Mouse (Mus musculus): ENCODE results near the gene Spsb3. TPM values are rescaled to one million over a fixed set of nuclear protein-coding genes. Genes with fewer than 3 reads are reported as not detected.

Spsb3 gene
- polyA plus RNA-seq, 1 experiment from 2014 or later, result 37.0 TPM

GRCm38 (mm10) chr17:24903767-24904166 lies 17.3 kb downstream of the Spsb3 start:
- Histone ChIP-seq H3K4me1 (replicated peaks; ENCODE audit: control insufficient read depth, insufficient read depth, low read length) (no peaks in the 10 kb centered on the region), H3K36me3 (ENCODE audit: control insufficient read depth, insufficient read depth, low read length) (peaks cover 100% of the 10 kb centered on the region), H3K4me3 (ENCODE audit: low read depth, low read length) (no peak overlapping the region), H3K27ac (ENCODE audit: low read depth) (no peak overlapping the region), H3K9me3 (ENCODE audit: control insufficient read depth, low read length) (no peaks in the 10 kb centered on the region), H3K9ac (ENCODE audit: low read length) (no peak overlapping the region), H3K4me2 (ENCODE audit: low read length) (no peak overlapping the region), H3K27me3 (replicated peaks; ENCODE audit: control insufficient read depth, insufficient read depth, low read length) (no peaks in the 10 kb centered on the region)
- no peak for ATAC-seq (replicated peaks; ENCODE audit: low FRiP score, low TSS enrichment, low read depth)
- no peak for DNase-seq (ENCODE audit: low spot score)
- 89% methylated on average over 9 of the region's 9 CpGs for WGBS

- WGBS, result 95% methylated on average over 2 of the region's 2 CpGs
- no peak overlapping the region for H3K4me2 ChIP-seq (ENCODE audit: low read length)
- H3K36me3 ChIP-seq (ENCODE audit: control insufficient read depth, insufficient read depth, low read length), result peaks cover 100% of the 10 kb centered on the region
- no peaks in the 10 kb centered on the region for H3K4me1 ChIP-seq (replicated peaks; ENCODE audit: control insufficient read depth, insufficient read depth, low read length)
- H3K27ac ChIP-seq (ENCODE audit: low read depth), result no peak overlapping the region
- H3K9ac ChIP-seq (ENCODE audit: low read length), result no peak overlapping the region
- H3K27me3 ChIP-seq (replicated peaks; ENCODE audit: control insufficient read depth, insufficient read depth, low read length), result no peaks in the 10 kb centered on the region
- DNase-seq (ENCODE audit: low spot score) (no peak), ATAC-seq (replicated peaks; ENCODE audit: low FRiP score, low TSS enrichment, low read depth) (no peak)
- H3K4me3 ChIP-seq (ENCODE audit: low read depth, low read length), result no peak overlapping the region
- H3K9me3 ChIP-seq (ENCODE audit: control insufficient read depth, low read length), result no peaks in the 10 kb centered on the region
Measured at GRCm38 (mm10) chr17:24907591-24907990, 21.1 kb downstream of the Spsb3 start.

GRCm38 (mm10) chr17:24913984-24914383 lies 27.5 kb downstream of the Spsb3 start:
- Histone ChIP-seq H3K27me3 (replicated peaks; ENCODE audit: control insufficient read depth, insufficient read depth, low read length) (no peaks in the 10 kb centered on the region), H3K36me3 (ENCODE audit: control insufficient read depth, insufficient read depth, low read length) (peaks cover 98% of the 10 kb centered on the region), H3K9ac (ENCODE audit: low read length) (no peak overlapping the region), H3K4me1 (replicated peaks; ENCODE audit: control insufficient read depth, insufficient read depth, low read length) (no peaks in the 10 kb centered on the region), H3K4me3 (ENCODE audit: low read depth, low read length) (no peak overlapping the region), H3K9me3 (ENCODE audit: control insufficient read depth, low read length) (no peaks in the 10 kb centered on the region), H3K4me2 (ENCODE audit: low read length) (no peak overlapping the region), H3K27ac (ENCODE audit: low read depth) (no peak overlapping the region)
- ATAC-seq (replicated peaks; ENCODE audit: low FRiP score, low TSS enrichment, low read depth), result no peak
- DNase-seq (ENCODE audit: low spot score), result no peak

- ATAC-seq (replicated peaks; ENCODE audit: low FRiP score, low TSS enrichment, low read depth), result no peak
- Histone ChIP-seq H3K9me3 (ENCODE audit: control insufficient read depth, low read length) (no peaks in the 10 kb centered on the region), H3K4me1 (replicated peaks; ENCODE audit: control insufficient read depth, insufficient read depth, low read length) (no peaks in the 10 kb centered on the region), H3K27me3 (replicated peaks; ENCODE audit: control insufficient read depth, insufficient read depth, low read length) (no peaks in the 10 kb centered on the region), H3K4me2 (ENCODE audit: low read length) (no peak overlapping the region), H3K9ac (ENCODE audit: low read length) (no peak overlapping the region), H3K27ac (ENCODE audit: low read depth) (no peak overlapping the region), H3K4me3 (ENCODE audit: low read depth, low read length) (no peak overlapping the region), H3K36me3 (ENCODE audit: control insufficient read depth, insufficient read depth, low read length) (peaks cover 98% of the 10 kb centered on the region)
- 100% methylated on average over 1 of the region's 1 CpGs for WGBS
- no peak for DNase-seq (ENCODE audit: low spot score)
Measured at GRCm38 (mm10) chr17:24923246-24923645, 36.8 kb downstream of the Spsb3 start.

GRCm38 (mm10) chr17:24929506-24929905 lies 43.1 kb downstream of the Spsb3 start:
- no peak overlapping the region for H3K4me2 ChIP-seq (ENCODE audit: low read length)
- H3K9me3 ChIP-seq (ENCODE audit: control insufficient read depth, low read length), result no peaks in the 10 kb centered on the region

GRCm38 (mm10) chr17:24932431-24932830 lies 46.0 kb downstream of the Spsb3 start:
- 91% methylated on average over 4 of the region's 4 CpGs for WGBS
- Histone ChIP-seq H3K9me3 (ENCODE audit: control insufficient read depth, low read length) (no peaks in the 10 kb centered on the region), H3K27me3 (replicated peaks; ENCODE audit: control insufficient read depth, insufficient read depth, low read length) (no peaks in the 10 kb centered on the region), H3K36me3 (ENCODE audit: control insufficient read depth, insufficient read depth, low read length) (peaks cover 10% of the 10 kb centered on the region), H3K4me3 (ENCODE audit: low read depth, low read length) (no peak overlapping the region), H3K4me2 (ENCODE audit: low read length) (no peak overlapping the region), H3K27ac (ENCODE audit: low read depth) (no peak overlapping the region), H3K9ac (ENCODE audit: low read length) (no peak overlapping the region), H3K4me1 (replicated peaks; ENCODE audit: control insufficient read depth, insufficient read depth, low read length) (peaks cover 16% of the 10 kb centered on the region)
- no peak for ATAC-seq (replicated peaks; ENCODE audit: low FRiP score, low TSS enrichment, low read depth)
- no peak for DNase-seq (ENCODE audit: low spot score)

More at GRCm38 (mm10) chr17:24929506-24929905, 43.1 kb downstream of the Spsb3 start:
- ATAC-seq (replicated peaks; ENCODE audit: low FRiP score, low TSS enrichment, low read depth) (no peak), DNase-seq (ENCODE audit: low spot score) (no peak)
- Histone ChIP-seq H3K9ac (ENCODE audit: low read length) (no peak overlapping the region), H3K36me3 (ENCODE audit: control insufficient read depth, insufficient read depth, low read length) (peaks cover 39% of the 10 kb centered on the region), H3K4me1 (replicated peaks; ENCODE audit: control insufficient read depth, insufficient read depth, low read length) (0 out of 2 replicates have a peak, but pooled peaks cover 3% of the 10 kb centered on the region), H3K4me3 (ENCODE audit: low read depth, low read length) (no peak overlapping the region), H3K27ac (ENCODE audit: low read depth) (no peak overlapping the region), H3K27me3 (replicated peaks; ENCODE audit: control insufficient read depth, insufficient read depth, low read length) (no peaks in the 10 kb centered on the region)
- WGBS, result 88% methylated on average over 1 of the region's 1 CpGs

GRCm38 (mm10) chr17:24933163-24933562 lies 46.7 kb downstream of the Spsb3 start:
- Histone ChIP-seq H3K9ac (ENCODE audit: low read length) (no peak overlapping the region), H3K27me3 (replicated peaks; ENCODE audit: control insufficient read depth, insufficient read depth, low read length) (no peaks in the 10 kb centered on the region), H3K9me3 (ENCODE audit: control insufficient read depth, low read length) (no peaks in the 10 kb centered on the region), H3K4me3 (ENCODE audit: low read depth, low read length) (no peak overlapping the region), H3K27ac (ENCODE audit: low read depth) (no peak overlapping the region), H3K4me2 (ENCODE audit: low read length) (no peak overlapping the region), H3K36me3 (ENCODE audit: control insufficient read depth, insufficient read depth, low read length) (peaks cover 4% of the 10 kb centered on the region; the same call in 1 of the 2 replicates), H3K4me1 (replicated peaks; ENCODE audit: control insufficient read depth, insufficient read depth, low read length) (peaks cover 16% of the 10 kb centered on the region)
- ATAC-seq (replicated peaks; ENCODE audit: low FRiP score, low TSS enrichment, low read depth), result no peak
- DNase-seq (ENCODE audit: low spot score), result no peak
- WGBS, result 78% methylated on average over 4 of the region's 4 CpGs

GRCm38 (mm10) chr17:24934926-24935325 lies 48.5 kb downstream of the Spsb3 start:
- Histone ChIP-seq H3K4me1 (replicated peaks; ENCODE audit: control insufficient read depth, insufficient read depth, low read length) (peaks cover 16% of the 10 kb centered on the region), H3K9me3 (ENCODE audit: control insufficient read depth, low read length) (no peaks in the 10 kb centered on the region), H3K27me3 (replicated peaks; ENCODE audit: control insufficient read depth, insufficient read depth, low read length) (no peaks in the 10 kb centered on the region), H3K4me3 (ENCODE audit: low read depth, low read length) (no peak overlapping the region), H3K27ac (ENCODE audit: low read depth) (no peak overlapping the region), H3K9ac (ENCODE audit: low read length) (peak overlapping the region; percentile 62; the same call in 1 of the 2 replicates), H3K4me2 (ENCODE audit: low read length) (peak overlapping the region; percentile 70), H3K36me3 (ENCODE audit: control insufficient read depth, insufficient read depth, low read length) (peaks cover 4% of the 10 kb centered on the region; the same call in 1 of the 2 replicates)
- no peak for ATAC-seq (replicated peaks; ENCODE audit: low FRiP score, low TSS enrichment, low read depth)
- 77% methylated on average over 4 of the region's 4 CpGs for WGBS
- no peak for DNase-seq (ENCODE audit: low spot score)

- peak overlapping the region; percentile 94 for H3K4me3 ChIP-seq (ENCODE audit: low read depth, low read length)
- H3K9me3 ChIP-seq (ENCODE audit: control insufficient read depth, low read length), result no peaks in the 10 kb centered on the region
- H3K36me3 ChIP-seq (ENCODE audit: control insufficient read depth, insufficient read depth, low read length), result peaks cover 4% of the 10 kb centered on the region; the same call in 1 of the 2 replicates
- ATAC-seq (replicated peaks; ENCODE audit: low FRiP score, low TSS enrichment, low read depth) (no peak), DNase-seq (ENCODE audit: low spot score) (no peak)
- H3K27ac ChIP-seq (ENCODE audit: low read depth), result no peak overlapping the region
- H3K4me2 ChIP-seq (ENCODE audit: low read length), result peak overlapping the region; percentile 70
- peaks cover 16% of the 10 kb centered on the region for H3K4me1 ChIP-seq (replicated peaks; ENCODE audit: control insufficient read depth, insufficient read depth, low read length)
- peak overlapping the region; percentile 62 for H3K9ac ChIP-seq (ENCODE audit: low read length)
- no peaks in the 10 kb centered on the region for H3K27me3 ChIP-seq (replicated peaks; ENCODE audit: control insufficient read depth, insufficient read depth, low read length)
Measured at GRCm38 (mm10) chr17:24935666-24936065, 49.2 kb downstream of the Spsb3 start.
